Mouse (Mus musculus): ENCODE measurements around the gene Ipo13.

The Ipo13 gene

GRCm38 (mm10) chr4:117915489-117916105 lies 798 bp upstream of the Ipo13 start:
- ATAC-seq (ENCODE audit: insufficient number of reproducible peaks, low FRiP score, low TSS enrichment): no peak

GRCm38 (mm10) chr4:117914031-117914430 lies 768 bp downstream of the Ipo13 start:
- ATAC-seq (ENCODE audit: insufficient number of reproducible peaks, low FRiP score, low TSS enrichment): no peak

GRCm38 (mm10) chr4:117913421-117913820 lies 1.4 kb downstream of the Ipo13 start:
- no peak for ATAC-seq (ENCODE audit: insufficient number of reproducible peaks, low FRiP score, low TSS enrichment)

GRCm38 (mm10) chr4:117912685-117913273 lies 2.0 kb downstream of the Ipo13 start:
- ATAC-seq (ENCODE audit: insufficient number of reproducible peaks, low FRiP score, low TSS enrichment): no peak

GRCm38 (mm10) chr4:117912131-117912561 lies 2.7 kb downstream of the Ipo13 start:
- ATAC-seq (ENCODE audit: insufficient number of reproducible peaks, low FRiP score, low TSS enrichment): 0 out of 2 replicates have a peak, but pooled peaks have one; percentile 9

GRCm38 (mm10) chr4:117908834-117909453 lies 5.9 kb downstream of the Ipo13 start:
- no peak for ATAC-seq (ENCODE audit: insufficient number of reproducible peaks, low FRiP score, low TSS enrichment)

- ATAC-seq (ENCODE audit: insufficient number of reproducible peaks, low FRiP score, low TSS enrichment): no peak
Observed at GRCm38 (mm10) chr4:117906196-117906595, 8.6 kb downstream of the Ipo13 start.

GRCm38 (mm10) chr4:117904761-117905160 lies 10.0 kb downstream of the Ipo13 start:
- no peak for ATAC-seq (ENCODE audit: insufficient number of reproducible peaks, low FRiP score, low TSS enrichment)

- ATAC-seq (ENCODE audit: insufficient number of reproducible peaks, low FRiP score, low TSS enrichment): no peak
Observed at GRCm38 (mm10) chr4:117904094-117904493, 10.7 kb downstream of the Ipo13 start.

GRCm38 (mm10) chr4:117898111-117898510 lies 16.7 kb downstream of the Ipo13 start:
- no peak for ATAC-seq (ENCODE audit: insufficient number of reproducible peaks, low FRiP score, low TSS enrichment)

GRCm38 (mm10) chr4:117896031-117896430 lies 18.8 kb downstream of the Ipo13 start:
- ATAC-seq (ENCODE audit: insufficient number of reproducible peaks, low FRiP score, low TSS enrichment): peak; percentile 49; the same call in 1 of the 2 replicates

GRCm38 (mm10) chr4:117895339-117895738 lies 19.5 kb downstream of the Ipo13 start:
- no peak for ATAC-seq (ENCODE audit: insufficient number of reproducible peaks, low FRiP score, low TSS enrichment)

- ATAC-seq (ENCODE audit: insufficient number of reproducible peaks, low FRiP score, low TSS enrichment): no peak
Observed at GRCm38 (mm10) chr4:117894601-117895000, 20.2 kb downstream of the Ipo13 start.

GRCm38 (mm10) chr4:117893376-117893775 lies 21.4 kb downstream of the Ipo13 start:
- ATAC-seq (ENCODE audit: insufficient number of reproducible peaks, low FRiP score, low TSS enrichment): no peak

GRCm38 (mm10) chr4:117891738-117892161 lies 23.0 kb downstream of the Ipo13 start, which contains the start of gene Dph2:
TSS of gene Dph2 (minus strand) at chr4:117892032.
- ATAC-seq (ENCODE audit: insufficient number of reproducible peaks, low FRiP score, low TSS enrichment): peak; percentile 72

GRCm38 (mm10) chr4:117890750-117891149 lies 24.0 kb downstream of the Ipo13 start:
- ATAC-seq (ENCODE audit: insufficient number of reproducible peaks, low FRiP score, low TSS enrichment): no peak

- no peak for ATAC-seq (ENCODE audit: insufficient number of reproducible peaks, low FRiP score, low TSS enrichment)
Observed at GRCm38 (mm10) chr4:117890031-117890430, 24.8 kb downstream of the Ipo13 start.

GRCm38 (mm10) chr4:117889471-117889870 lies 25.3 kb downstream of the Ipo13 start:
- no peak for ATAC-seq (ENCODE audit: insufficient number of reproducible peaks, low FRiP score, low TSS enrichment)

GRCm38 (mm10) chr4:117887920-117888319 lies 26.9 kb downstream of the Ipo13 start:
- ATAC-seq (ENCODE audit: insufficient number of reproducible peaks, low FRiP score, low TSS enrichment): no peak

- ATAC-seq (ENCODE audit: insufficient number of reproducible peaks, low FRiP score, low TSS enrichment): peak; percentile 75
Observed at GRCm38 (mm10) chr4:117887133-117887532, 27.7 kb downstream of the Ipo13 start, which contains the start of gene Atp6v0b. TSS of gene Atp6v0b (minus strand) at chr4:117887333.

GRCm38 (mm10) chr4:117886644-117887043 lies 28.2 kb downstream of the Ipo13 start:
- no peak; the same call in 1 of the 2 replicates for ATAC-seq (ENCODE audit: insufficient number of reproducible peaks, low FRiP score, low TSS enrichment)
